ENCODE assay signal across 7 mouse cellular contexts in genomic region chr4:44233713-44234003, GRCm38 (mm10). TPM values are rescaled to one million over a fixed set of nuclear protein-coding genes. Genes with fewer than 3 reads are reported as not detected.
A peak's percentile ranks its signal among the peaks of the same experiment; 100 is the strongest.
DNase-seq lines count a peak whose midpoint lies in the region; ATAC-seq and TF ChIP-seq lines count a peak whose summit lies in the region.

Gene Rnf38 (minus strand): TSS chr4:44233789.

- WGBS in forebrain, embryonic 12.5 days: 1% methylated on average over 27 of the region's 61 CpGs
- WGBS in hindbrain, embryonic 10.5 days: 10% methylated on average over 57 of the region's 61 CpGs
- 3% methylated on average over 45 of the region's 61 CpGs for WGBS in liver, embryonic 12.5 days (ENCODE audit: insufficient replicate concordance)
- WGBS in stomach, postnatal 0 days: 0% methylated on average over 12 of the region's 61 CpGs

- peak within 1 kb of the TSS; percentile 74 for H3K4me3 ChIP-seq in ES-Bruce4 (ENCODE audit: low read depth, low read length)
- H3K4me3 ChIP-seq in forebrain, embryonic 12.5 days (replicated peaks): peak within 1 kb of the TSS; percentile 87
- H3K4me3 ChIP-seq in hindbrain, embryonic 10.5 days: peak within 1 kb of the TSS; percentile 68
- peak within 1 kb of the TSS; percentile 88 for H3K4me3 ChIP-seq in liver, embryonic 12.5 days
- H3K4me3 ChIP-seq in stomach, postnatal 0 days (ENCODE audit: low read depth, low read length): peak within 1 kb of the TSS; percentile 80

- no peaks in the 10 kb centered on the region for H3K27me3 ChIP-seq in ES-Bruce4 (ENCODE audit: control insufficient read depth, insufficient read depth, low read length, poor library complexity, severe bottlenecking)
- H3K27me3 ChIP-seq in forebrain, embryonic 12.5 days: no peaks in the 10 kb centered on the region
- H3K27me3 ChIP-seq in hindbrain, embryonic 10.5 days (ENCODE audit: insufficient read depth, poor library complexity, severe bottlenecking): no peaks in the 10 kb centered on the region
- peaks cover 8% of the 10 kb centered on the region for H3K27me3 ChIP-seq in liver, embryonic 12.5 days (replicated peaks)
- no peaks in the 10 kb centered on the region for H3K27me3 ChIP-seq in stomach, postnatal 0 days (ENCODE audit: control insufficient read depth, insufficient read depth, low read length)

- peak within 1 kb of the TSS; percentile 95 for H3K9ac ChIP-seq in ES-Bruce4 (ENCODE audit: low read depth, poor library complexity, severe bottlenecking)
- H3K9ac ChIP-seq in forebrain, embryonic 12.5 days: peak within 1 kb of the TSS; percentile 91
- H3K9ac ChIP-seq in liver, embryonic 12.5 days: peak within 1 kb of the TSS; percentile 85
- peak within 1 kb of the TSS; percentile 84 for H3K9ac ChIP-seq in stomach, postnatal 0 days (ENCODE audit: low read length)

- peaks cover 6% of the 10 kb centered on the region for H3K4me1 ChIP-seq in ES-Bruce4 (ENCODE audit: control insufficient read depth, insufficient read depth, low read length)
- peaks cover 33% of the 10 kb centered on the region for H3K4me1 ChIP-seq in forebrain, embryonic 12.5 days
- peaks cover 44% of the 10 kb centered on the region for H3K4me1 ChIP-seq in hindbrain, embryonic 10.5 days (replicated peaks)
- H3K4me1 ChIP-seq in liver, embryonic 12.5 days: peaks cover 37% of the 10 kb centered on the region
- H3K4me1 ChIP-seq in stomach, postnatal 0 days (replicated peaks; ENCODE audit: control insufficient read depth, insufficient read depth): peaks cover 9% of the 10 kb centered on the region; the same call in 1 of the 2 replicates

- H3K9me3 ChIP-seq in ES-Bruce4 (replicated peaks; ENCODE audit: control insufficient read depth, insufficient read depth, low read length, poor library complexity, severe bottlenecking): no peaks in the 10 kb centered on the region
- H3K9me3 ChIP-seq in forebrain, embryonic 12.5 days: no peaks in the 10 kb centered on the region
- H3K9me3 ChIP-seq in hindbrain, embryonic 10.5 days: no peaks in the 10 kb centered on the region
- H3K9me3 ChIP-seq in liver, embryonic 12.5 days (replicated peaks): no peaks in the 10 kb centered on the region
- no peaks in the 10 kb centered on the region for H3K9me3 ChIP-seq in stomach, postnatal 0 days (ENCODE audit: control insufficient read depth, low read length)

- H3K4me2 ChIP-seq in forebrain, embryonic 12.5 days: peak within 1 kb of the TSS; percentile 73
- peak within 1 kb of the TSS; percentile 100 for H3K4me2 ChIP-seq in liver, embryonic 12.5 days
- peak within 1 kb of the TSS; percentile 88 for H3K4me2 ChIP-seq in stomach, postnatal 0 days (replicated peaks; ENCODE audit: low read depth)

- H3K27ac ChIP-seq in ES-Bruce4 (ENCODE audit: insufficient read depth, low read length): peak within 1 kb of the TSS; percentile 65
- peak within 1 kb of the TSS; percentile 95 for H3K27ac ChIP-seq in forebrain, embryonic 12.5 days
- peak within 1 kb of the TSS; percentile 95 for H3K27ac ChIP-seq in hindbrain, embryonic 10.5 days
- H3K27ac ChIP-seq in liver, embryonic 12.5 days: peak within 1 kb of the TSS; percentile 93
- H3K27ac ChIP-seq in stomach, postnatal 0 days (replicated peaks): peak within 1 kb of the TSS; percentile 93

- H3K36me3 ChIP-seq in ES-Bruce4 (ENCODE audit: control insufficient read depth, insufficient read depth, low read length, poor library complexity, severe bottlenecking): no peaks in the 10 kb centered on the region
- no peaks in the 10 kb centered on the region for H3K36me3 ChIP-seq in forebrain, embryonic 12.5 days (replicated peaks)
- H3K36me3 ChIP-seq in hindbrain, embryonic 10.5 days: no peaks in the 10 kb centered on the region
- H3K36me3 ChIP-seq in liver, embryonic 12.5 days: no peaks in the 10 kb centered on the region
- H3K36me3 ChIP-seq in stomach, postnatal 0 days (ENCODE audit: control insufficient read depth, insufficient read depth, low read length): no peaks in the 10 kb centered on the region

- no peak for TF ChIP-seq EP300 in ES-Bruce4 (IDR thresholded peaks at IDR 0.05; ENCODE audit: insufficient read depth, low read depth, low read length)
- TF ChIP-seq EP300 in stomach, postnatal 0 days (optimal IDR thresholded peaks at IDR 0.05): no peak

- no peak for DNase-seq in hindbrain, embryonic 10.5 days (ENCODE audit: low spot score)
- no peak for DNase-seq in stomach, postnatal 0 days (ENCODE audit: low spot score)
- DNase-seq in right cerebral cortex, postnatal 25 days: no peak

- ATAC-seq in CD4-positive, CD25-positive, alpha-beta regulatory T cell, adult 4 months: no peak
- ATAC-seq in forebrain, embryonic 12.5 days (ENCODE audit: low FRiP score): no peak
- no peak for ATAC-seq in liver, embryonic 12.5 days
- ATAC-seq in stomach, postnatal 0 days (ENCODE audit: low FRiP score, low TSS enrichment): no peak

- no peak for TF ChIP-seq CTCF in ES-Bruce4 (IDR thresholded peaks at IDR 0.05; ENCODE audit: low read depth, low read length)
- TF ChIP-seq CTCF in stomach, postnatal 0 days (IDR thresholded peaks at IDR 0.05; ENCODE audit: low read depth): no peak

- TF ChIP-seq POLR2A in ES-Bruce4 (IDR thresholded peaks at IDR 0.05; ENCODE audit: insufficient read depth, low read length): no peak

RNA-seq across cellular contexts. Expression of gene Rnf38, which starts in this region (rescaled TPM):
- polyA plus RNA-seq in CD4-positive, CD25-positive, alpha-beta regulatory T cell, adult 4 months (2017; shearing (Covaris generic)): 10 to 100 TPM; 27.5 to 27.7 TPM
- 133 and 136 TPM in 2 replicates for polyA plus RNA-seq in ES-Bruce4 (2011; ENCODE audit: insufficient read depth, insufficient read length, low read depth, missing spikeins)
- polyA plus RNA-seq in forebrain, embryonic 12.5 days (2016; fragmentation: Nextera tagmentation; extraction: Ambion mirVana): 64.7 and 66.7 TPM in 2 replicates
- polyA plus RNA-seq in hindbrain, embryonic 10.5 days (2016; fragmentation: Nextera tagmentation; extraction: Ambion mirVana): 33.9 and 39.0 TPM in 2 replicates
- polyA plus RNA-seq in liver, embryonic 12.5 days (2016; fragmentation: Nextera tagmentation; extraction: Ambion mirVana): 15.3 and 16.7 TPM in 2 replicates
- 6.3 and 7.9 TPM in 2 replicates for polyA plus RNA-seq in stomach, postnatal 0 days (2015; fragmentation: Nextera tagmentation; extraction: Ambion mirVana)
